Mouse (Mus musculus) right cerebral cortex, adult 2 months (tissue): ENCODE data around the gene Glrx3.
A peak's percentile ranks its signal among the peaks of the same experiment; 100 is the strongest.
"Not testable (repeated sequence)": the region's sequence is repeated elsewhere in the genome, so short reads cannot be mapped to it uniquely, and the experiment has no call there.

Experiments
- DNase-seq, 2 experiments: peaks; one replicate each; pipeline ENCODE4 v3.0.0; 2021 to 2022; ENCODE audit warnings: low spot score in 2 of 2

The Glrx3 gene

DNA sequence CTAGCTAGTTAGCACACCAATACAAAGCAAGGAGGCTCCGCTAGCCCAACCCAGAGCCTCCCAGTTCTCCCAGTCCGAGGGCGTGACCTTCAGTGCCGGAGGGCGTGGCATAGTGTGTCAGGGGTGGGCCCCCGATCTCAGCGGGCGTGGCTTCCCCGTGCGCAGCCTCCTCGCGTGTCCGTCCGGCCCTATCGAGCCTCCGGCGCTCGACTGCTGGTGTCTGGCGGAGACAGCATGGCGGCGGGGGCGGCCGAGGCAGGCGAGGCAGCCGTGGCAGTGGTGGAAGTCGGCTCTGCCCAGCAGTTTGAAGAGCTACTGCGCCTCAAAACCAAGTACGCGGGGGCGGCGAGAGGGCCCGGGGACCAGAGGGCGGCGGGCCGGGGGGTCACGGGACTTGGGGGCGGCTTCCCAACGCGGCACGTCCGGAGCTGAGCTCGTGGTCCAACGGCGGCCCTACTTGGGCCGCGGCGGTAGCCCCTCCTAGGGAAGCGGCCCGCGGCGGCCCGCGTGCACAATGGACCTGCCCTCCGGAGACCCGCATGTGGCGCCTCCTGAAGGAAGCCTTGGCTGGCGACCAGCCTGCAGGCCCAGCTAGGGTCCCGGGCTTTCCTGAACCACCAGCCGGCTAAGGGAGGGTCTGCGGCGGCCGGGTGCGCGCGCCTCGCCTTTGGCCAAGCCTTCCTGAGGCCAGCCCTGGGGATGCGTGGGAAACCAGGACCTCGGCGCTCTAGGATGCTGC is at the start of gene Glrx3:
Gene Glrx3, plus strand, starts transcription at position 175 of the 739 bp plus-strand sequence.
- DNase-seq = peak; percentile 95 to 96

DNA sequence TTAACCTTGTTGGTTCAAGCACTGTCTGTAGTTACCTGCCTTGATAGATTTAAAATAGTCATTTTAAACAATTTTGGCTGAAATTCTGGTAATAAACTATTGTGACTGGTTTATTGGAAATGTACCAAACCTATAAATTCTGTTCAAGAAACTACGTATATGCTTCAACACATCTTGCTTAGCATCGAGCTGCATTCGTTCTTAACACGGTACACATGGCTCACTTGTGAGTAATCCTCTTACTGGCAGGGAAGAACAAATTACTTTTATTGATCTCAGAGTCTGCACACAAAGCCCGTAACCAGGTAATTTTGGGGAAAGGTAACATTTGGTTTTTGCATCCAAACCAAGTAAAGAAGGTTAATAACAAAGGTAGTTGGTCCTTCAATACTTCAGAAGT is 49.6 kb upstream of the Glrx3 start:
- DNase-seq = no peak

DNA sequence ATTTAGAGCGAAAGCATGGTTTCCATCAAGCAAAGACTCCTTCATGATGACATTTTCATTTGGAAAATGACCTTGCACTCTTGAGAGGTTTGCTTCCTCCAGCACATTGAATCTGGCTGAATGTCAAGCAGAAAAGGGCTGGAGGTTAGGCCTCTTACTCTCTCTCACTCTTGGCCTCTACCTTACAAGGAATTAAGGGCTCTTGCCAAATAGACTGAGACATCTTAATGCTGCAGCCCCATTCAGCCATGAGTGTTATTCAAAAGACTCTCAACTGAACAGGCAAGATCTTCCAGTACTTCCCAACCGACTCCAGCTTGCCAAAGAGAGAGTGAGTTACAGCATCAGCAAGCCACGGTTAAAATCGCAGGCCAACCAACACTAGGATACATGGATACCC is 42.0 kb upstream of the Glrx3 start:
- no peak for DNase-seq

DNA sequence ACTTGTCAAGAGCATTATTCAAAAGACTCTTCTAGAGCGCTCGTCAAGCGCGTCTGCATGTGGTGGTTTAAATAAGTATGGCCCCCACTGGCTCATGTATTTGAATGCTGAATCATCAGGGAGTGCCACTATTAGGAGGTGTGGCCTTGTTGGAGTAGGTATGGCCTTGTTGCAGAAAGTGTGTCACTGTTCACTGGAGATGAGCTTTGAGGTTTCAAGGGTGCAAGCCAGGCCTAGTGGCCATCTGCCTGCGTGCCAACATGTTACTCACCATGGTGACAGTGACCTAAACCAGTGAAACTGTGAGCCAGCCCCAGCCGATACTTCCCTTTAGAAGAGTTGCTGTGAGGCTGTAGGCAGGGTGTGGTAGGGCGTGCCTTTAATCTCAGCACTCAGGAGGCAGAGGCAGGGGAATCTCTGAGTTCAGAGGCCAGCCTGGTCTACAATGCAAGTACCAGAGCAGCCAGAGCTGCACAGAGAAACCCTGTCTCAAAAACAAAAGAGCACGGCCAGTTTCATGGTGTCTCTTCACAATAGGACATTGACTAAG is 40.0 kb upstream of the Glrx3 start:
- no peak for DNase-seq

DNA sequence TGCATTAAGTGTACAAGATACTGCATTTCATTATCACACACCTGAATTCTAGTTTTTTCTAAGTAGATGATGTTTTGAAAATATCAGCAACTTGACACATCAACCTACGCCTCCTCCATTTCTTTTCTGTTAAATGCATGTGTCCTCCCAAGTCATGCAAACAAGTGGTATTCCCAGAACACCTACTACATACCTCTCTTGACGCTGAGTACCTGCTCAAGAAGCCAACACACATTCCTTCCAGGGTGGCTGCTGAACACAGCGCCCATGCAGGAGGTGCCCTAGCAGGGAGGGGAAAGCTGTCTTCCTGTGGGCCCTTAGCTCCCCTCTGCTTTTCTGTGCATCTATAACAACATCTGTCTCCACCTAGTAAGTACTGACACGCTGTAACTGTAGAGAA is 38.4 kb upstream of the Glrx3 start:
- DNase-seq = no peak

DNA sequence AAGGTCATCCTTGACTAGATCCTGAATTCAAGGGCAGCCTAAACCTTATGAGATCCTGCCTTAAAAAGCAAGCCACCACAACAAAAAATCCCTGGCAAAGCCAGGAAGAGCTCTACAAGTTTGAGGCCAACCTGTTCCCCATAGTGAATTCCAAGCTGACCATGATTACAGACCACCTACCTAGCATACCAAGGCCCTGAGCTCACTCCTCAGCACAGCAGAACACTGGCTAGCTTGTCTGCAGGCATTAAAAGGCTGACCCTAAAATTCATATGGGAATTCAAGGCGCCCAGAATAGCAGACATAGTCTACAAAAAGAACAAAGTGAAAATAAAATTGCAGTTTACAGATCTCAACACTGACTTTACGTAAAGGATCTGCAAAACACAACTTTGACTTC is 33.3 kb upstream of the Glrx3 start:
- DNase-seq = no peak

DNA sequence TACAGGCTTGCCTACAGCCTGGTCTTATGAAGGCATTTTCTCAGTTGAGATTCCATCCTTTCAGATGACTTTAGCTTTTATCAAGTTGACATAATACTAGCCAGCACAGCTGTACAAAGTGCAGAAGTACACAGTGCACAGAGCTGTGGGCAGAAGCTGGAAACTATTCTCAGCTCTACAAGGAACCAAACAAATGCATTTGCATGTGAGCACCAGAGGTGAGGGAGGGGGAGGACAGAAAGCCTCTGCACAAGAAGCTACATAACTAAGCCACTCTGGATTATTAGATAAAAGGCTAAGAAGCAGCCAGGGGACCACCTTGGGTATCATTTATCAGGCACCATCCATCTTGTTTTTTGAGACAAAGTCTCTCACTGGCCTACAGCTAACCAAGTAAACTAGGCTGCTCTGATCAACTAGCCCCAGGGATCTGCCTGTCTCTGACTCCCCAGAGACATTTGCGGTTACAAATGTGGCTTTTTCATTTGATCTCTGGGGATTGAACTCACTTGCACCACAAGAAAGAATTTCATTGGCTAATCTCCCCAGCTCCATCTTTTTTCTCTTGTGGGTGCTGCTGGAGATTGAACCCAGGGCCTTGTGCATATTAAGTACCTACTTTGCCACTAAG is 29.9 kb upstream of the Glrx3 start:
- no peak for DNase-seq

DNA sequence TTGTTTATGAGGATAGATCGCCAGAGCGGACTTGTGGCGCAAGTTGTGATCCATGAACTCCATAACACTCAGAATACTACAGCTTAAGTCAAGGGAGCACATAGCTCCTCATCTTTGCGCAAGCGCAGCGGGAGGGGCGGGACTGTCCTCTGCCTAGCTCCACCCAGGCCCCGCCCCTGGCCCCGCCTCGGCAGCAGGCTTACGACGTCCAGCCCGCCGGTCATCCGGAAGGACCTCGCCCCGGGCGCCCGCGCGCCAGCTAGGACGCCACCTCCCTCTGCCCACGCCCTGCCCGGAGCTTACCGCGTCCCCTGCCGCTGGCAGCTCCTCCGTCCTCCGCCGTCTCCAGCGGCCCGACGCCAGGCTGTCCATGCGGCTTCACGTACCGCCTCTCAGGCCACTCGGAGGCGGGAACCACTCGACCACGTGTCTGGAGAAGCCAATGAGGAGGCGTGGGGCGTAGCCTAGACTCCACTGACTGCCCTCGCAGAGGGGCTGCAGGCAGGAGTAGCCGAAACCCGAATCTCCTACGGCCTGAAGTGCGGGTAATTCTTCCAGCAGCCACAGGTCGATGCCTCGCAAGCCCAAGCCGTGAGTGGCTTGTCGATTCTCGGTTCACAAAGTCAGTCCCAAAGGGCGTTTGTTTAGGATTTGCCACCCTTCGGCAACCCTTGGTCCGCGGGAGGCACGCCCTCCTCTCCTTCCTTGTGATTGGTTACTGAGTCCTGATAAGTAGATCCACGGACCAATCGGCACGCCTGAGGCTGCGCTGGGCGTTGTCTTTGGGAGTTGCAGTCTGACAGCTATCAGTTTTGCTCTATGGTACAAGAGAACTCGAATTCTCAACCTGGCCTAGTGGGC is 26.8 kb upstream of the Glrx3 start, which contains the start of gene 9430038I01Rik:
Gene 9430038I01Rik, minus strand, starts transcription at position 426 of the 861 bp plus-strand sequence.
- peak; percentile 94 to 97 for DNase-seq

DNA sequence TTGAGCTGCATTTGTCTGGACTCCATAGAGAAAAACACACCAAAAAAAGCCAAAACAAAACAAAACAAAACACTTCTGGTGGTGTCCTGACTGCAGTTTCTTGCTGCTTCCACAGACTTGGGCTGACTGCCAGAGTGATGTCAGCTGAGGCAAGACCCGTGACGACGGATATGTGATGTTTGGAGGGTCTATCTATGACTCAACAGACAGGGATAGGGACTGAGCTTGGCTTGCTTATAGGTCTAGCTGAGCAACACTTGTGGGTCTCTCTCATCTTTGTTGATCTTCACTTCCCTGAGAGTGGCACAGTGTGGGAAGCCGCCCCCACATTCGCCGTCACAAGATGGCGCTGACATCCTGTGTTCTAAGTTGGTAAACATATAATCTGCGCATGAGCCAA is 22.7 kb upstream of the Glrx3 start:
- no peak for DNase-seq

DNA sequence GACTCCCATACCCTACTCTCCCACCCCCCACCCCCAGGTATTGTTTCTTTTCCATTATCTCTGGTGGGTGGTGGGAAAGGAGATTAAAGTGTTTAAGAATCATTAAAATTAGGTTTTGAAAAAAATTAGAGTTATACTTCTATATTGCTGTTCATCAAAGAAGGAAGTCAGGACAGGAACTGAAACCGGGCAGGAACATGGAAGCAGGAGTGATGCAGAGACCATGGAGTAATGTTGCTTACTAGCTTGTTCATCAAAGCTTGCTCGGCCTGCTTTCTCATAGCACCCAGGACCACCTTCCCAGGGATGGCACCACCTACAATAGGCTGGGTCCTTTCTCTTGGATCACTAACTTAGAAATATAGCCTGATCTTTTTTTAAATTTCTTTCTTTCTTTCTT is 16.9 kb upstream of the Glrx3 start:
- DNase-seq = no peak

DNA sequence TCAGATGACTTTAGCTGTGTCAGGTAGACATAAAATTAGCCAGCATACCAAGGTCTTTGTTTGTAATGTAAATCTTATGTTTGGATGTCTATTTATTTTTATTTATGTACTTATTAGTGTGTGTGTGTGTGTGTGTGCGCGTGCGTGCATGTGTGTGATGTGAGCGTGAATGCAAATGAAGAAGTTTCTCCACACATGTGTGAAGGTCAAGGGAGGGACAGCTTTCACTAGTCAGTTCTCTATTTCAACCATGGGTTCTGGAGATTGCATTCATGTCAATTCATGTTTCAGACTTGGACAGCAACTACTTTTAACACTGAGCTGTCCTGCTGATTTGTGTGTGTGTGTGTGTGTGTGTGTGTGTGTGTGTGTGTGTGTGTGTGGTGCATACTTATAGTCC is 16.2 kb upstream of the Glrx3 start:
- DNase-seq = no peak

DNA sequence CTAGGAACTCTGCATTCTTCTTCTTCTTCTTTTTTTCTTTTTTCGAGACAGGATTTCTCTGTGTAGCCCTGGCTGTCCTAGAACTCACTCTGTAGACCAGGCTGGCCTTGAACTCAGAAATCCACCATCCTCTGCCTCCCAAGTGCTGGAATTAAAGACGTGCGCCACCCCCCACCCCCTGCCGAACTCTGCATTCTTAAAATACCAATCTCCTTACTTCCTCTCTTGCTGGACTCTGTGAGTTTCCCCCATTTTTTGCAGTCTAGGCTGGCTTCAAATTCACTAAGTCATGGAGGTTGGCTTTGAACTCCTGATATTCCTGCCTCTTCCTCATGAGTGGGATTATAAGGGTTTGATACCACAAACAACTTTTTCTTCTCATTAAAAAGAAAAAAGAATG is 10.7 kb upstream of the Glrx3 start:
- no peak for DNase-seq

DNA sequence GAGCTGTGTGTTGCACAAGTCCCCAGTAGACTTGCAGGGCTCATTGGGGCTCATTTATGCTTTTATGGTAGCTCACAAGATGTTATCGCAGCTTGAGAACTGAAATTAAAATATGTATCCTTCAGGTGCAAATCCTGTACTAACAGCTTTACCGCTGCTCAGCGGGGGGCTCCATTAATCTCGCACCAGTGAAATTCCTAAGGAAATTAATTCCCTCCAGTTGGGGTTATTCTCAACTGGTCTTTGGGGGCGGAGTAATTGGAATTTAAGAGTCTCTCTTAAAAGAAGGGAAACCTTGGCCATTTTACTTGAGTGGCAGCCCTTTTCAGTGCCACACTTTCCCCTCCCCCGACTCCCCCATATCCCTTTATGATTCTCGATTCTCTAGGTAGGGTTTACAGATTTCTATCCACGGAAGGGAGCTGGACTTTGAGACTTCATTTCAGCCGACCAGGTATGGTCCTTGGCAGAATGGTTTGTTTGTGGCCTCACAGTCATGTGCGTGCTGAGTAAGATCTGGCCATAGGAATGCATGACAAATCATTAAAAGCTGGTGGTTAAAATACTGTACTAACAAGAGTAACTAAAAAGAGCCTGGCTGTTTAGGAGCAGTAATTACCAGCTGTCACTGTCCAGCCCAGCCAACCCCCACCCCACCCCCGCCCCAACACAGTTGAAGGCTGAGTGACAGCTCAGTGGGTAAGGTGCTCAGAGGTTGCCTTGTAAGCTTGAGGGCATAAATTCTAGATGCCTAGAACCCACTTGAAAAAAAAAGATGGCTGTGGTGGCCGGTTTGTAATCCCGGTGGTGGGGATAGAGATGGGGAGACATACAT is 5.4 kb upstream of the Glrx3 start:
- no peak for DNase-seq

DNA sequence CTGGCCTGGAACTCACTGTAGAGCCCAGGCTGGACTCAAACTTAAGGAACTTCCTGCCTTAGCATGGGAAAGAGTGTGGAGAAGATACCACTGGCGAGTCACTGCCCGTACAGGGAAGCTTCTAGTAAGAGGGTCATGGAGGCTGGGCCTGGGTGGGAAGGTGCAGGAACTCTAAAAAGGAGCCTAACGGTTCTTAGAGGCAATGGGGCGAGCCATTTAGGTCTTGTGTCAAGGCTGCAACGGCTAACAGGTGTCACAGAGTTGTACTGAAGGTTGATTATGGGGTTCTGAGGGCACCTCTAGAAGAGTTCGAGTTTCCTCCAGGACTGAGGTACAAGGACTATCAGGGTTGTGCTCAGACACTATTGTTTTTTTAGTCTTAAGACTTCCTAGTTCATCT is 513 bp upstream of the Glrx3 start:
- DNase-seq = no peak

DNA sequence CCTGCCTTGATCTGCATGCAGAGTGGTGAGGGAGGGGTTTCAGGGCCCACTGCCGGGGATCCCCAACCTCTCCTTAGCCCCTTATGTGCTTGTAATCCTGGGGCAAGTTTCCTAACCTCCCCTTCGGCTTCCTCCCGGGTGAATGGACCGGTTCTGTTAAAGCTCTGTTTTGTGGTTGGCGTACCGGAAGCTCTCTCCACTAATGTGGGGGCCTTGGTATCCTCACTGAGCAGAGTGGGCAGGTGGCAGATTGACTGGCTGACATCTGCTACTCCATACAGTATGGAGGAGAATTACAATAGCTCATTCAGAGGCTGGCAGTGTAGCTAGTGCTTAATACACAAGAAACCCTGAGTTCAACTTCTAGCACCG is 751 bp downstream of the Glrx3 start:
- peak; percentile 59 to 61 for DNase-seq

DNA sequence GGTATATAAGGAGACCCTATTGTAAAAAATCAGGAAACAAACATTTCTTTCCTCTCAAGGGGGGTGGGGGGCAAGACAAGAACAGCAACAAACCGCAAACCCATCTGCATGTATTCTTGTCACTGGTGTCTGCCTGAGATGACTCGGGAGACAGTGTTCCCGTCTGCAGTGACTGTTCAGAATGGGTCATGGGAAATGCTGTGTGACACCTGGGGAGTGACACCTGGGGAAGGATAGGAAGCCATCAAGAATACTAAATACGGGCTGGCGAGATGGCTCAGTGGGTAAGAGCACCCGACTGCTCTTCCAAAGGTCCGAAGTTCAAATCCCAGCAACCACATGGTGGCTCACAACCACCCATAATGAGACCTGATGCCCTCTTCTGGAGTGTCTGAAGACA is 1.5 kb downstream of the Glrx3 start:
- DNase-seq = not testable (repeated sequence)

DNA sequence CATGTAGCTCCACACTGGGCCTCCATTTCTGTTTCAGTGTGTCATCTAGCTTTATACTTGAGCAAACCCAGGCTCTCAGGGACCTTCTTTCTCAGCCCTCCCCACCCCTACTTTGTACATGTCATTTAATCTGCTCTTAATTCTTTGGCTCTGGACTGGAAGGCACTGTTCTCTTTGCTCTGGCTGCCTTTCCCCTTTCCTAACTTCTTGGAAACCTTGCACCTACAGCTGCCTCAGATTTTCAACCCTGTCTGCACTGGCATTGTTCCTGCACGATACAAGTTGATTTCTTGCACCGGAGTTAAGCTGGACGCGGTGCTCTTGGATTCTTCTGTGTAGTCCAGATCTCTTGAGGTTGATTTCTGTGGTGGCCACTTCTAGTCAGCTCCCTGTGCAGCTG is 5.5 kb downstream of the Glrx3 start:
- DNase-seq = no peak

DNA sequence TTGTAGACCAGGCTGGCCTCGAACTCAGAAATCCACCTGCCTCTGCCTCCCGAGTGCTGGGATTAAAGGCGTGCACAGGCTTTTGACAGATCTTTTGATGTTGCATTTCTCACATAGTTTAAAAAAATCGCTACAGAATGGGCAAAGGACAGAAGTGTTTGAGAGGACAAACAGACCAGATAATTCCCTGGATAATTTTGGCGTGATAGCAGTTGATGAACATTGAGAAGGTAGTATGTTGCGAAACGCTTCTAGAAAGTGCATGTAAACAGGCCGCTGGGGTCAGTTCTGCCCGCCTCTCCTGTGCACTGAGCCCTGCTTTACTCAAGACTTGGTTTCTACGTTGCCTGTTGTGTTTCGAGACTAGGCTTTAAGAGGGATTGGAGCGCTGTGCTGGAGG is 7.9 kb downstream of the Glrx3 start:
- DNase-seq = no peak

DNA sequence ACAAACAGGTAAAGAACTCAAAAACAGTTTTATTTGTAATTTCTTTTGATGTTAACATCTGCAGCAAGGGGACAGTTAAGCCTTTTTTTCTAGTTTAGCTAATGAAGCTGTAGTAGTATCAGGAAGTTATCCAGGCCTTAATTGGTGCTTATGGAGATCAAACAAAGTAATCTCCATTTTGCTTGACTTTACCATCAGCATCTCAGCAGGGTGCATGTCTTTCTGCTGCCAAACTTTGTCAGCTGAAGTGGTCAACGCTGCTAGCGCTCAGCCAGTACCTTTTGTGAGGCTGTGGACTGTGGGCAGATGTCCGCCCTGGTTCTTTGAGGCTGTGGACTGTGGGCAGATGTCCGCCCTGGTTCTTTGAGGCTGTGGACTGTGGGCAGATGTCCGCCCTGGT is 24.0 kb downstream of the Glrx3 start:
- no peak for DNase-seq

DNA sequence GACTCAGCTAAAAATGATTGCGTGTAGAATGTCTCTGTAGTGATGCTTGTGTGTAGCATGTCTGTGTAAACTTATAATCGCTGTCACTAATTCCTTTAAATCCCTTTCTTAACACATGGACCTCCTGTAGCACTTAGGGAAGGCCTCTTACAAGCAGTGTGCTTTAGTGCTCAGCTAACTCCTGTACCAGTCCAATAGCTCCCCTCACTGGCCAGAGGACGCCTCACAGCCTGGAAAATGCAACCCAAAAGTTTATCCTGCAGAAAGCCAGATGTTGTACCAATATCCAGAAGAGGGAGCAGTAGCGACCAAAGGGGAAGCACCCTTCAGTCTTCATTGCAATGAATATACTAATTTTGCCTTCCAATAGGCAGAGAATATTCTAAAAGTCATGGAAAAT is 30.8 kb downstream of the Glrx3 start:
- peak; percentile 65 to 66 for DNase-seq

DNA sequence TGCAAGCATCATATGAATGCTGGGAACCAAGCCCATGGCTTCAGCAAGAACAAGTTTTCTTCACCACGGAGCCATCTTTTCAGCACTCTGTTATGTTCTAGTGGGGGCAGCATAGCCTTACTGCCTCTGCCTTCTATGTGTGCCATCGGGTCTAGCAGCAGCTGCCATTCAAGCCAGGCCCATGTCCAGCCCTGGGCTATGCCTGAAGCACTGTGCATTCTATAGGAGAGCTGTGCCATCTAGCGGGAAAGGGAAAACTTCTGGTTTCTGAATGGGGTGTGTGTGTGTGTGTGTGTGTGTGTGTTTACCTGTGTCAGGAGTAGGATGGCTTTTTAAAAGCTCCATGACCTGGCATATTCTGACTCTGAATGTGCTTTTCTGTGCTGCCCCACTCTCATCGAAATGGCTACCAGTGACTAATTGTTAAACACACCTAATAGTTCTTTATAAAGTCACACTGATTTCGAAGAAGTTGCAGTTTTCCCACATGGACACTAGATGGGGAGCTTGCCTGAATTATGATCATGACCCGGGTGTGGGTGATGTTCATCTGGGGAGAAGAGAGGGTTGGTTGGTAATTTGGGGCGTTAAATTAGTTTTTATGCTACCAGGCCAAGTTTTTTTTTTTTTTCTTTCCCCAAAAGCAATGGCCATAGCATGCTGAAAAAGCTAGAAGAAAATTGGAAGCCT is 34.2 kb downstream of the Glrx3 start:
- DNase-seq = no peak
